Mouse (Mus musculus): ENCODE measurements around the gene Fam171a2. TPM values are rescaled to one million over a fixed set of nuclear protein-coding genes. Genes with fewer than 3 reads are reported as not detected.

The Fam171a2 gene
- 45.0 TPM for polyA plus RNA-seq (2015; fragmentation: Illumina TruSeq; extraction: RNeasy Lipid Tissue Mini Kit (QIAGEN cat#74804); ENCODE audit: low read depth, low replicate concordance)

GRCm38 (mm10) chr11:102447497-102447896 lies at the start of gene Fam171a2:
Gene Fam171a2, minus strand, starts transcription at chr11:102447682.

GRCm38 (mm10) chr11:102469648-102470357 lies 22.3 kb upstream of the Fam171a2 start, which contains the start of gene Itga2b:
Gene Itga2b, minus strand, starts transcription at chr11:102470122.

GRCm38 (mm10) chr11:102430121-102431017 lies 17.1 kb downstream of the Fam171a2 start, which contains the start of gene Grn:
Gene Grn, plus strand, starts transcription at chr11:102430315.

GRCm38 (mm10) chr11:102407834-102408215 lies 39.7 kb downstream of the Fam171a2 start, which contains the start of gene Slc25a39:
Gene Slc25a39, minus strand, starts transcription at chr11:102407946.

GRCm38 (mm10) chr11:102393238-102393634 lies 54.2 kb downstream of the Fam171a2 start, which contains the start of gene Rundc3a:
Gene Rundc3a, plus strand, starts transcription at chr11:102393403.

Other genes with a start within 250 kb of the Fam171a2 start
- 122 TPM for gene Hdac5, start 217.5 kb downstream of the Fam171a2 start, polyA plus RNA-seq (2015; fragmentation: Illumina TruSeq; extraction: RNeasy Lipid Tissue Mini Kit (QIAGEN cat#74804); ENCODE audit: low read depth, low replicate concordance)
- gene BC030867, start 198.8 kb downstream of the Fam171a2 start, polyA plus RNA-seq (2015; fragmentation: Illumina TruSeq; extraction: RNeasy Lipid Tissue Mini Kit (QIAGEN cat#74804); ENCODE audit: low read depth, low replicate concordance): 2.6 TPM
- 3.1 TPM for gene Asb16, start 178.9 kb downstream of the Fam171a2 start, polyA plus RNA-seq (2015; fragmentation: Illumina TruSeq; extraction: RNeasy Lipid Tissue Mini Kit (QIAGEN cat#74804); ENCODE audit: low read depth, low replicate concordance)
- gene Tmub2, start 162.8 kb downstream of the Fam171a2 start, polyA plus RNA-seq (2015; fragmentation: Illumina TruSeq; extraction: RNeasy Lipid Tissue Mini Kit (QIAGEN cat#74804); ENCODE audit: low read depth, low replicate concordance): 92.1 TPM
- 175 TPM for gene Atxn7l3, start 151.1 kb downstream of the Fam171a2 start, polyA plus RNA-seq (2015; fragmentation: Illumina TruSeq; extraction: RNeasy Lipid Tissue Mini Kit (QIAGEN cat#74804); ENCODE audit: low read depth, low replicate concordance)
- gene Ubtf, start 127.9 kb downstream of the Fam171a2 start, polyA plus RNA-seq (2015; fragmentation: Illumina TruSeq; extraction: RNeasy Lipid Tissue Mini Kit (QIAGEN cat#74804); ENCODE audit: low read depth, low replicate concordance): 89.6 TPM
- gene Slc4a1, start 81.5 kb downstream of the Fam171a2 start, polyA plus RNA-seq (2015; fragmentation: Illumina TruSeq; extraction: RNeasy Lipid Tissue Mini Kit (QIAGEN cat#74804); ENCODE audit: low read depth, low replicate concordance): not detected
- 388 TPM for gene Rundc3a, start 54.3 kb downstream of the Fam171a2 start, polyA plus RNA-seq (2015; fragmentation: Illumina TruSeq; extraction: RNeasy Lipid Tissue Mini Kit (QIAGEN cat#74804); ENCODE audit: low read depth, low replicate concordance)
- gene Slc25a39, start 39.7 kb downstream of the Fam171a2 start, polyA plus RNA-seq (2015; fragmentation: Illumina TruSeq; extraction: RNeasy Lipid Tissue Mini Kit (QIAGEN cat#74804); ENCODE audit: low read depth, low replicate concordance): 84.6 TPM
- 50.6 TPM for gene Grn, start 17.4 kb downstream of the Fam171a2 start, polyA plus RNA-seq (2015; fragmentation: Illumina TruSeq; extraction: RNeasy Lipid Tissue Mini Kit (QIAGEN cat#74804); ENCODE audit: low read depth, low replicate concordance)
- 4.9 TPM for gene Itga2b, start 22.4 kb upstream of the Fam171a2 start, polyA plus RNA-seq (2015; fragmentation: Illumina TruSeq; extraction: RNeasy Lipid Tissue Mini Kit (QIAGEN cat#74804); ENCODE audit: low read depth, low replicate concordance)
- 35.6 TPM for gene Gpatch8, start 108.7 kb upstream of the Fam171a2 start, polyA plus RNA-seq (2015; fragmentation: Illumina TruSeq; extraction: RNeasy Lipid Tissue Mini Kit (QIAGEN cat#74804); ENCODE audit: low read depth, low replicate concordance)
- 8.0 TPM for gene Gm11627, start 131.8 kb upstream of the Fam171a2 start, polyA plus RNA-seq (2015; fragmentation: Illumina TruSeq; extraction: RNeasy Lipid Tissue Mini Kit (QIAGEN cat#74804); ENCODE audit: low read depth, low replicate concordance)
- gene Fzd2, start 156.7 kb upstream of the Fam171a2 start, polyA plus RNA-seq (2015; fragmentation: Illumina TruSeq; extraction: RNeasy Lipid Tissue Mini Kit (QIAGEN cat#74804); ENCODE audit: low read depth, low replicate concordance): 5.4 TPM
- not detected for gene Meioc, start 216.0 kb upstream of the Fam171a2 start, polyA plus RNA-seq (2015; fragmentation: Illumina TruSeq; extraction: RNeasy Lipid Tissue Mini Kit (QIAGEN cat#74804); ENCODE audit: low read depth, low replicate concordance)

All from brain, adult 10 weeks (tissue).